Mouse (Mus musculus) myocyte (in vitro differentiated cells): ENCODE measurements at regions not wholly inside any gene's neighbourhood (a gene's known extent, or its start where the extent isn't known, plus 50 kb on each side); places are given as distances from the start of the nearest gene placed in this dataset.

Experiments used
- H3K27me3 ChIP-seq: one replicate; pipeline ENCODE4 v1.6.1; 2011; ENCODE audit not compliant: control insufficient read depth, insufficient read depth, insufficient read length
- H3K36me3 ChIP-seq: one replicate; pipeline ENCODE4 v1.6.1; 2011; ENCODE audit not compliant: control insufficient read depth, insufficient read depth
- H3K4me2 ChIP-seq: one replicate; pipeline ENCODE4 v1.6.1; 2011; ENCODE audit warnings: low read depth, control low read depth
- H3K4me3 ChIP-seq: one replicate; pipeline ENCODE4 v1.5.1; 2011; ENCODE audit warnings: mild to moderate bottlenecking, control low read depth, moderate library complexity
- H3K79me2 ChIP-seq: one replicate; pipeline ENCODE4 v1.6.1; 2011; ENCODE audit not compliant: control insufficient read depth, insufficient read depth
- H3ac ChIP-seq: one replicate; pipeline ENCODE4 v1.6.1; 2011; ENCODE audit not compliant: control insufficient read depth, insufficient read length
- CEBPB ChIP-seq: IDR thresholded peaks from 2 replicates; pipeline ENCODE4 v1.6.1; 2011; ENCODE audit warnings: mild to moderate bottlenecking, moderate library complexity; ENCODE audit not compliant: poor library complexity, insufficient read depth, severe bottlenecking
- E2F4 ChIP-seq: IDR thresholded peaks from one replicate; pipeline ENCODE4 v1.6.1; 2011; ENCODE audit warnings: mild to moderate bottlenecking, control low read depth, moderate library complexity; ENCODE audit not compliant: insufficient read depth
- MAX ChIP-seq: IDR thresholded peaks from one replicate; pipeline ENCODE4 v1.6.1; 2011; ENCODE audit warnings: low read depth, mild to moderate bottlenecking, control low read depth
- MYOD1 ChIP-seq, 3 experiments: IDR thresholded peaks; one replicate each; pipeline ENCODE4 v1.6.1; 2011; ENCODE audit warnings: control low read depth in 2 of 3, low read depth in 2 of 3, mild to moderate bottlenecking in 2 of 3, moderate library complexity in 1 of 3; ENCODE audit not compliant: insufficient read length in 2 of 3, control insufficient read depth in 1 of 3
- MYOG ChIP-seq, 3 experiments: IDR thresholded peaks; one replicate each; pipeline ENCODE4 v1.6.1; 2011; ENCODE audit warnings: control low read depth in 2 of 3, low read depth in 2 of 3, mild to moderate bottlenecking in 2 of 3; ENCODE audit not compliant: insufficient read length in 2 of 3, control insufficient read depth in 1 of 3, insufficient read depth in 1 of 3
- POLR2A ChIP-seq: IDR thresholded peaks from one replicate; pipeline ENCODE4 v1.6.1; 2011; ENCODE audit warnings: low read depth, mild to moderate bottlenecking, control low read depth, moderate library complexity; ENCODE audit not compliant: insufficient read length
- POLR2AphosphoS2 ChIP-seq: IDR thresholded peaks from one replicate; pipeline ENCODE4 v1.6.1; 2011; ENCODE audit warnings: low read depth, control low read depth; ENCODE audit not compliant: insufficient read length
- REST ChIP-seq: IDR thresholded peaks from one replicate; pipeline ENCODE4 v1.6.1; 2011; ENCODE audit warnings: mild to moderate bottlenecking, control low read depth, moderate library complexity; ENCODE audit not compliant: insufficient read depth, insufficient read length
- SRF ChIP-seq: IDR thresholded peaks from one replicate; pipeline ENCODE4 v1.6.1; 2011; ENCODE audit warnings: low read depth; ENCODE audit not compliant: control insufficient read depth, insufficient read length
- TCF12 ChIP-seq: IDR thresholded peaks from one replicate; pipeline ENCODE4 v1.6.1; 2011; ENCODE audit warnings: mild to moderate bottlenecking, control low read depth; ENCODE audit not compliant: poor library complexity, insufficient read depth, severe bottlenecking
- TCF3 ChIP-seq: IDR thresholded peaks from one replicate; pipeline ENCODE4 v1.6.1; 2011; ENCODE audit warnings: low read depth, control low read depth; ENCODE audit not compliant: insufficient read length
- USF1 ChIP-seq: IDR thresholded peaks from one replicate; pipeline ENCODE4 v1.6.1; 2011; ENCODE audit warnings: low read depth, mild to moderate bottlenecking, control low read depth, moderate library complexity

GRCm38 (mm10) chr17:68210313-68211254 lies 63.0 kb upstream of the L3mbtl4 start:
- no peaks in the 10 kb centered on the region for H3K79me2 ChIP-seq
- H3K4me3 ChIP-seq, result no peak overlapping the region
- H3K27me3 ChIP-seq, result peaks cover 6% of the 10 kb centered on the region
- no peaks in the 10 kb centered on the region for H3K36me3 ChIP-seq
- H3K4me2 ChIP-seq, result peak overlapping the region; percentile 50
- no peak overlapping the region for H3ac ChIP-seq
- no peak for TF ChIP-seq TCF3
- no peak for TF ChIP-seq POLR2AphosphoS2
- no peak for TF ChIP-seq MAX
- peak; percentile 62 for TF ChIP-seq USF1

- H3K4me3 ChIP-seq, result no peak overlapping the region
- TF ChIP-seq REST (no peak), TCF3 (no peak), SRF (no peak), MYOD1 (IDR thresholded peaks at IDR 0.05; ENCODE audit: control insufficient read depth in 1 of 3, insufficient read length in 2 of 3, low read depth in 2 of 3) (no peak), MAX (no peak), CEBPB (no peak), E2F4 (no peak), MYOG (IDR thresholded peaks at IDR 0.05; ENCODE audit: control insufficient read depth in 1 of 3, insufficient read depth in 1 of 3, insufficient read length in 2 of 3, low read depth in 2 of 3) (no peak), POLR2A (no peak)
- no peak overlapping the region for H3ac ChIP-seq
Measured at GRCm38 (mm10) chr17:68218246-68218645, 55.4 kb upstream of the L3mbtl4 start.

GRCm38 (mm10) chr17:68223170-68223569 lies 50.4 kb upstream of the L3mbtl4 start:
- no peaks in the 10 kb centered on the region for H3K27me3 ChIP-seq
- no peaks in the 10 kb centered on the region for H3K36me3 ChIP-seq
- H3K4me2 ChIP-seq, result no peak overlapping the region
- H3K4me3 ChIP-seq, result no peak overlapping the region
- H3ac ChIP-seq, result no peak overlapping the region
- TF ChIP-seq POLR2AphosphoS2, result no peak
- no peak for TF ChIP-seq MYOG (IDR thresholded peaks at IDR 0.05; ENCODE audit: control insufficient read depth in 1 of 3, insufficient read depth in 1 of 3, insufficient read length in 2 of 3, low read depth in 2 of 3)
- no peak for TF ChIP-seq REST
- no peak for TF ChIP-seq MAX
- no peak for TF ChIP-seq MYOD1 (IDR thresholded peaks at IDR 0.05; ENCODE audit: control insufficient read depth in 1 of 3, insufficient read length in 2 of 3, low read depth in 2 of 3)
- no peak for TF ChIP-seq USF1
- TF ChIP-seq E2F4, result no peak
- TF ChIP-seq TCF3, result no peak
- TF ChIP-seq TCF12, result no peak
- no peak for TF ChIP-seq CEBPB
- TF ChIP-seq POLR2A, result no peak
- TF ChIP-seq SRF, result no peak
- H3K79me2 ChIP-seq, result no peaks in the 10 kb centered on the region

More at GRCm38 (mm10) chr17:68218246-68218645, 55.4 kb upstream of the L3mbtl4 start:
- H3K27me3 ChIP-seq, result no peaks in the 10 kb centered on the region
- H3K4me2 ChIP-seq, result no peak overlapping the region
- H3K36me3 ChIP-seq, result no peaks in the 10 kb centered on the region
- no peaks in the 10 kb centered on the region for H3K79me2 ChIP-seq
